Mouse (Mus musculus) liver, embryonic 16.5 days (tissue): ENCODE measurements around the gene Cdhr2. TPM values are rescaled to one million over a fixed set of nuclear protein-coding genes. Genes with fewer than 3 reads are reported as not detected.

ENCODE experiments used
- polyA plus RNA-seq: library from polyadenylated mRNA; unstranded; fragments of >200 nt; fragmentation: Nextera tagmentation; extraction: Ambion mirVana; gene quantifications from 2 replicates; pipeline ENCODE4 v1.2.1, GENCODE M21; 2015

Gene Cdhr2
- polyA plus RNA-seq, 1 experiment from 2014 or later = 26.1 TPM

Other genes starting within 250 kb of the Cdhr2 start
- gene Thoc3, start 232.6 kb upstream of the Cdhr2 start, polyA plus RNA-seq = 33.4 and 37.6 TPM in 2 replicates
- 1.5 TPM in 2 replicates for gene Simc1, start 197.7 kb upstream of the Cdhr2 start, polyA plus RNA-seq
- gene 4833439L19Rik, start 136.0 kb upstream of the Cdhr2 start, polyA plus RNA-seq = 47.7 and 50.2 TPM in 2 replicates
- gene Arl10, start 126.4 kb upstream of the Cdhr2 start, polyA plus RNA-seq = 7.6 and 8.4 TPM in 2 replicates
- gene Nop16, start 111.4 kb upstream of the Cdhr2 start, polyA plus RNA-seq = 37.9 and 41.0 TPM in 2 replicates
- 102 and 108 TPM in 2 replicates for gene Higd2a, start 111.3 kb upstream of the Cdhr2 start, polyA plus RNA-seq
- gene Cltb, start 90.1 kb upstream of the Cdhr2 start, polyA plus RNA-seq = 30.8 and 33.2 TPM in 2 replicates
- 28.9 and 29.9 TPM in 2 replicates for gene Faf2, start 79.7 kb upstream of the Cdhr2 start, polyA plus RNA-seq
- gene Rnf44, start 7.6 kb upstream of the Cdhr2 start, polyA plus RNA-seq = 24.6 and 27.8 TPM in 2 replicates
- gene Gprin1, start 48.4 kb downstream of the Cdhr2 start, polyA plus RNA-seq = 0.02 TPM in 1 of 2 replicates, not detected in the other
- not detected in 2 replicates for gene Sncb, start 65.1 kb downstream of the Cdhr2 start, polyA plus RNA-seq
- gene Eif4e1b, start 82.5 kb downstream of the Cdhr2 start, polyA plus RNA-seq = not detected in 2 replicates
- gene Tspan17, start 87.9 kb downstream of the Cdhr2 start, polyA plus RNA-seq = 1.4 and 1.6 TPM in 2 replicates
- 0.29 and 0.66 TPM in 2 replicates for gene Unc5a, start 247.9 kb downstream of the Cdhr2 start, polyA plus RNA-seq